Mouse (Mus musculus): ENCODE measurements around the gene Ggnbp2.
A peak's percentile ranks its signal among the peaks of the same experiment; 100 is the strongest.
"Not testable (repeated sequence)": the region's sequence is repeated elsewhere in the genome, so short reads cannot be mapped to it uniquely, and the experiment has no call there.

Gene Ggnbp2

DNA sequence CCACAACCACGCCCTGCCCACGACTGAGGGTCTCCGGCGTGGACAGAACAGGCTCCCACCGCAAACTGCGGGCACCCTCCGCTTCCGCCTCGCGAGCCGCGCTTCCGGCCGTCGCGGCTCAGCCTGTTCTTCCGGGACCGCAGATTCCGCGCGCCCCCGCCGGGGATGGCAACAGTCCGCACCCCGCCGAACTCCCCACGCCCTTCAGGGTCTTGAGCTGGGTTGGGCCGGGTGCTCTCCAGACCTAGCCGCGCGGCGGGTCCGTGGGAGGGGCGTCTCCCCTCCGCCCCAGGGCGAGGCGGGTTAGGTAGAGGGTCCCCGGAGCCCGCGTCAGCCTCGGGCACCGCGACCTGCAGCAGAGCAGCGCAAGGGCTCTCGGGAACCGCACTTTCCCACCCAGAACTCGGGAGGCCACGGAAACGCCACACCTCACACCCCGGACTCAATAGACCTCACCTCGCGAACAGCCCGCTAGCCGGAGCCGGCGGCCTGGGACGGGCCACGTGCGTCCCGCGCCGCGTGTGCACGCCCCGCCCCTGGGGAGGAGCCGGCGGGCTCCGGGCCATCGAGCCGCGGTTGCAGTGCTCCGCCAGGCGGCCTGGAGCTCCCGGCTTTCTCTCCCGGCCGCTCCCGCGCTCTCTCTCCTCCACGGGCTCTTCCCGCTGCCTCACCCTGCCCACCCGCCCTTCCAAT, 9.3 kb upstream of the Ggnbp2 start, which contains the start of the genes Myo19 and Pigw:
TSS of gene Myo19 (plus strand) at position 377 of the 693 bp plus-strand sequence.
TSS of gene Pigw (minus strand) at position 514 of the 693 bp plus-strand sequence.
- DNase-seq (ENCODE audit: low spot score): peak; percentile 85

DNA sequence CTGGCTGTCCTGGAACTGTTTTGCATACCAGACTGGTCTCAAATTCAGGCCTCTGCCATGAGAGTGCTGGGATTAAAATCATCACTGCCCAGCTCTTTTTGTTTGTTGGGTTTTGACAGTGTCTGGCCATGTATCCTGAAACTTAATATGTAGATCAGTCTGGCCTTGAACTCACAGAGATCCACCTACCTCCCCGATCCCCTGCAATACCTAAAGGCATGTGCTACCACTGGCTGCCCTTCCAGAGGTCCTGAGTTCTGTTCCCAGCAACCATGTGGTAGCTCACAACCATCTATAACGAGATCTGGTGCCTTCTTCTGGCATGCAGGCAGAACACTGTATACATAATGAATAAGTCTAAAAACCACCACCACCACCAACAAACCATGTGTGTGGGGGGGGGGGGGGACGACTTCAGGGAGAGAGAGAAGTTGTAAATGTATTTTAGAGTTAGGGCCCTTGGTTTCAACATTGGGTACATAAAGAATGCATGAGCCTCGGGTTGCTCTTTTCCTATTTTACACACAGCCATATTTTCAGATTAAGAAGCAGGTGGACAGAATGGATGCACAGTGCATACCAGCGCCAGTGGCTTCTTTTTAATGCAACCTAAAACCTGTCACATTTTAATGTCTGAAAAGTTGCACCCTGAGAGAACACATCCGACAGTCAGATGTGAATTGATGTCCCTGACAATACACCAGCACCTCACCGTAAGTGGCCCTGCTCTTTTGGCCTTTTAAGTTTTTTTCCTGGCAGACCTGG, 8.6 kb upstream of the Ggnbp2 start:
- DNase-seq (ENCODE audit: low spot score): no peak

DNA sequence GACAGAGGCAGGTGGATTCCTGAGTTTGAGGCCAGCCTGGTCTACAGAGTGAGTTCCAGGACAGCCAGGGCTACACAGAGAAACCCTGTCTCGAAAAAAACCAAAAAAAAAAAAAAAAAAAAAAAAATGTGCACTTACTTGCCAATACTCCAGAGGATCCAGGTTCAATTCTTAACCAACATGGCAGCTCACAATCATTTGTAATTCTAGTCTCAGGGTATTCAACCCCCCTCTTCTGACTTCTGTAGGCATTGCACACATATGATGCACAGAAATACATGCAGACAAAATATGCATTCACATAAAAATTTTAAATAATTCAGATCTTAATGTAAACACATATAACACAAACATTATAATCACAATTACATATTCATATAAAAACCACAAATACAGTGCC, 5.4 kb upstream of the Ggnbp2 start:
- not testable (repeated sequence) for DNase-seq (ENCODE audit: low spot score)

DNA sequence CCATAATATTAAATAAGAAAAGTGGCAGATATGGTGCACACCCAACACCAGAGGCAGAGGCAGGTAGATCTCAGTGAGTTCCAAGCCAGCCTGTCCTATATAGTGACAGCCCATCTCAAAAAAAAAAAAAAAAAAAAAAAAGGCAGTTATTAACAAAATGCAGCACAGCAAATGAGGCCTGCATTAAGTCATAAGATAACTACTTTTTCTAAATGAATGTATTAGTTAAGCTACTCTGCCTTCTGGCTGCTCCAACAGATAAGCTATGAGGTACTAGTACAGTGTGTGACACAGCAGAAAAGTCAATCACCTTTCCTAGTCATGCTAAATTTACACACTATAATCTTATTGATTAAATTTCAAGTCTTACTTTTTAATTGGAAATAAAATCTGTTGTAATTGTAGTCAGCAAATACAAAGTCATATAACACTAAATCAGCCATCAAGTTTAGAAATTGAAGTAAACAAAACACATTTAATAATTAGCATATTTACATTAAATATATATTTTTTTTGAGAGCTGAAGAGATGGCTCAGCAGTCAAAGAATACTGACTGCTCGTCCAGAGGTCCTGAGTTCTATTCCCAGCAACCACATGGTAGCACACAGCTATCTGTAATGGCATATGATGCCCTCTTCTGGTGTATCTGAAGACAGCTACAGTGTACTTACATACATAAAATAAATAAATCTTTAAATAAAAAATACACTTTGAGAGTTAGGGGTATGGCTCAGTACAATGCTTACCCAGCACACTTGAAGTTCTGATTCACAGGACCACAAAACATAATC, 2.6 kb upstream of the Ggnbp2 start:
- DNase-seq (ENCODE audit: low spot score): no peak

GRCm38 (mm10) chr11:84871548-84872069, 992 bp upstream of the Ggnbp2 start:
- DNase-seq (ENCODE audit: low spot score): no peak

DNA sequence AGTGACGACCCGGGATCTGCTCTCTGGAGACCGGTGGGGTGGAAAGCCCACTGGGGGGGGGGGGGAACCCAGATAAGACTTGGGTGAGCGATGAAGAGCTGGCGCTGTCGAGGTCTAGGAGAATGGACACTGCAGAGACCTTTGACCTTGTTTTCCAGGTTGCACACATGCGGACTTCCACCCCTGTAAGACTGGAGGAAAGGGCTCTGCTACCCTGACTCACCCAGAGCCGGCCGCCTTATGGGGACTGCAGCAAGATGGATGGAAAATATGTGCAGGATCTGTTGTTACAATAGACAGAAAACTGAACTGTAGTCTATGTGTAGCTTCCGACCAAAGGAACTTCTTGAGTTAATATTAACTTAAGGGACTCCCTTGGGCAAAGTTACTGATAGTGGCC, 429 bp upstream of the Ggnbp2 start:
- DNase-seq (ENCODE audit: low spot score): no peak

DNA sequence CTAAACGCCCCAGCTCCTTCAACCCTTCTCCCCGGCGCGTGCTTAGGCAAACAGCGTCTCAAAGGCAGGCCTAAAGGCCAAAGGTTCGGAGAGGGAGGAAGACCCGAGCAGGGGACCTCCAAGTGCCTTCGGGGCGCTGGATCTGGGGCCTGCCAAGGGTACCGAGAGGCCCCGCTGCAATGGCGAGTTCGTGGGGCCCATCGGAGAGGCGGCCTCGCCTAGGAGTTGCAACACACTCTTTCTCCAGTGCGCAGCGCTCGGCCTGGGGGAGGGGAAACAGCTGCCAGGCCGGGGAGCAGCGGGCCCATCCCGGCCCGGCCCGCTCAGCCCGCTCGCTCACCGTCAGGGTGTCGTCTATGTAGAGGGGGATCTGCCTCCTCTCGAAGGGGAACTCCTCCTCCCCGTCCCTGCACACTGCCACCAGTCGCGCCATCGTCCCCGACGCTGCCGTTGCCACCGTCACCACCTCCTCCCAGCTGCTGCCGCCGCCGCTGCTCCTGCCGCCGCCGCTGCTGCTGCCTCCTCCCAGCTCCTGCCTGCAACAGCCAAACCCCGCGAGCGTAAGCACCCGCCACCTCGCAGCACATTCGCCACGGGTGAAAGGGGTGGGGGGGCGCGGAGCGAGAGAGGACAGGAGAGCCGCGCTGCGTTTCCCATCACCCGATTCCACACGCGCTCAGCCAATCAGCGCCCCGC, 932 bp downstream of the Ggnbp2 start:
- DNase-seq (ENCODE audit: low spot score): peak; percentile 95

GRCm38 (mm10) chr11:84868786-84869259, 1.8 kb downstream of the Ggnbp2 start:
- DNase-seq (ENCODE audit: low spot score): no peak

DNA sequence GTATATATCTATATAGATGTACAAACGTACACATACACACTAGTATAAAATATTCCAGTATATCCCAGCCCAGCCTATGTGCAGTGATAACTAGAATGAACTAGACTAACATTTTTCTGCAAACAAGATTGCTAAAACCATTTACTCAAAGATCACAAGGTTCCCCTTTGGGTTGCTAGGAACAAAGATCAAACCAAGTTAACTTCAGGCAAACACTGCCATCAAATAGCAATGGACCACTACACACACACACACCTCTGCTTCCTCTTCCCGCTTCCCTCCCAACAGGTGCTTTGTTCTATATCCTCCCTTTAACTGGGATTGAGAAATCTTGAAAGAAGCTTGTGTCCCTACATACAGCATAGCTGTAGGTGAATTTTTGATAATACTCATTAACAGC, 3.0 kb downstream of the Ggnbp2 start:
- no peak for DNase-seq (ENCODE audit: low spot score)

DNA sequence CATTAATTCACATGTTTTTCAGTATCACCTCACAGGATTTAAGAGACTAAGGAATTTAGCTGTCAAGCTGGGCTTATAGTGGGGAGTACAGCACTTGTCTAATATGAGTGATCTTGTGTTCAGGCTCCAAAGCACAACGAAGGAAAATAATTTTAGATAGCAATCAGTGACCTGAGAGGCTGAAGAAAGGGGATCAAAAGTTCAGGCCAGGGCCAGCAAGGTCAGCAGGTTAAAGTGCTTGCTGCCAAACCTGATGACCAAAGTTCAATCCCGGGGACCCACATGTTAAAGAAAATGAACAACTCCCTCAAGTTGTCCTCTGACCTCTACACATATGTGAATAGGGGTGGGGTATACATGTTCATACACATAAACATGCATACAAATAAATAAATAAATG, 5.3 kb downstream of the Ggnbp2 start:
- DNase-seq (ENCODE audit: low spot score): no peak

DNA sequence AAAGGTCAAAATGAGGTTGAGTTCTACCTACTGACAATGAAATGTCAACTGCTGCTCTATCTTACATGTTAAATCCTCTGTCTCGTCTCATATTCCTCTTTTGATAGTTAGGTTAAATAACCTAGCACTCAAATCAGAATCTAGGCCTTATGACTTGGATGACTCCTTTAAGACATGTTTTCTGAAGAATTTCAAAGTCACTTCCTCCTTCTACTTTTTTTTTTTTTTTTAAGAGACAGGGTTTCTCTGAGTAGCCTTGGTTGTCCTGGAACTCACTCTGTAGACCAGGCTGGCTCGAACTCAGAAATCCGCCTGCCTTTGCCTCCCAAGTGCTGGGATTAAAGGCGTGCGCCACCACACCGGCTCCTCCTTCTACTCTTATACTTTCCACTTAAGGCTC, 15.3 kb downstream of the Ggnbp2 start:
- no peak for DNase-seq (ENCODE audit: low spot score)

- DNase-seq (ENCODE audit: low spot score): no peak
These were observed 23.0 kb downstream of the Ggnbp2 start for GRCm38 (mm10) chr11:84847475-84848090.

GRCm38 (mm10) chr11:84846741-84847474, 23.7 kb downstream of the Ggnbp2 start:
- no peak for DNase-seq (ENCODE audit: low spot score)

DNA sequence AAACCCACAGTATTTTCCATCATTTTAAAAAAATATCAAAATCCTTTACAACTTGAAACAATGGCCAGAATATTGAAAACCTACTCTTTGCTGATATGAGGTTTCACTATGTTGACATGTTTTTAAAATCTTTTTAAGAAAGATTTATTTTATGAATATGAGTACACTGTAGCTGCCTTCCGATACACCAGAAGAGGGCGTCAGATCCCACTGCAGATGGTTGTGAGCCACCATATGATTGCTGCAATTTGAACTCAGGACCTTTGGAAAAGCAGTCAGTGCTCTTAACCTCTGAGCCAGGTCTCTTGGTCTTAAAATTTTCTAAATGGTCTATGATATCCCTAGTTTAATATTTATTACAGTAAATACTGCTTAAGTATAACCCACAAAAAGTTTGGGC, 31.3 kb downstream of the Ggnbp2 start:
- DNase-seq (ENCODE audit: low spot score): no peak

DNA sequence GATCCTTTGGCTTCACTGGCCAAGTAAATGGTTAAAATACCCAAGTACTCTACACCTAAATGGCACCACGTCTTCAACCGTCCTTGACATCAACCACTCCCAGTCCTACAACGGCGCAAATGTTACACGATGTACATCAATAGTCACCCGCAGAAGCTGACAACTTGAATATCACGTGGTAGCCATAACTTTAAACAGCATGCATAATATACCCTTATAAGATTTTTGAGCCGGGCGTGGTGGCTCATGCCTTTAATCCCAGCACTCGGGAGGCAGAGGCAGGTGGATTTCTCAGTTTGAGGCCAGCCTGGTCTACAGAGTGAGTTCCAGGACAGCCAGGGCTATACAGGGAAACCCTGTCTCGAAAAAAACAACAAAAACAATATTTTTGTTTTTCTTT, 41.1 kb downstream of the Ggnbp2 start:
- not testable (repeated sequence) for DNase-seq (ENCODE audit: low spot score)

DNA sequence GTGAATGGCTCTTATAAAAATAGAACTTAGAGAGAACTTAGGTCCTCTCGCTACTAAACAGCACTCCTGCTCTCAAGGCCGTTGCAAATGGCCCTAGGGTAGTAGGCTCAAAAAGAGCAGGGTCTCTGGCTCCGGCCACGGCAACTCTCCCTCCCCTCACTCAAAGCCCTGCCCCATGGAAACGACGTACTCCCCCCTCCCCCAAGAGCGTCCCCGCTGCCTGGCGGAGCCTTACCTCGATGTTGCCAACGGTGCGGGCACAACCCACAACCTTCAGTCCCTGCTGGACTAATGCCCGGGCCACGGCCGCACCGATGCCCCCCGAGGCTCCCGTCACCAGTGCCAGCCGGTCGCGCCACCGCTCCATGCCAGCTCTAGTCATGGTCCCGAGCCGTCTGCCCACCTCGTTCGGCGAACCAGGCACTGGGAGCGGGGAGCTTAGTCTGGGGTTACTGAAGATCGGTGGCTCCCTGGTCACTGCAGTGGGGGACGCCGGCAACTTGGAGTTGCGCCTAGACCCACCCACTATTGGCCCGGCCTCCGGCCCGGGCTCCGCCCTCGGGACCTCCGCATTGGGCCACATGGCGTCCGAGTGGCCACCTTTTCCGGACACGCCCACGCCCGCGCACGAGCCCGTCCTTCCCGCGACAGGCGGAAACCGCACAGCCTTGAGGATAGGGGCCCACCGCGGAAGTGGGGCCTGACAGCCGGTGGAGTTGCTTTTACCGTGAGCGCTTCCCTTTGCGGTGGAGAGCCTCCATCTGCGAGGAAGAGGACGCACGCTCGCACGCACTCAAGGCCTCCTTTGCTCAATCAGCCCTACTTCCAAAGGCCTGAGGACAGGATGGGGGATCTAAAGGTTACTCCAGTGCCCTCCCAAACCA, 41.9 kb downstream of the Ggnbp2 start, which contains the start of gene Dhrs11:
TSS of gene Dhrs11 (minus strand) at position 479 of the 884 bp plus-strand sequence.
- DNase-seq (ENCODE audit: low spot score): peak; percentile 95

DNA sequence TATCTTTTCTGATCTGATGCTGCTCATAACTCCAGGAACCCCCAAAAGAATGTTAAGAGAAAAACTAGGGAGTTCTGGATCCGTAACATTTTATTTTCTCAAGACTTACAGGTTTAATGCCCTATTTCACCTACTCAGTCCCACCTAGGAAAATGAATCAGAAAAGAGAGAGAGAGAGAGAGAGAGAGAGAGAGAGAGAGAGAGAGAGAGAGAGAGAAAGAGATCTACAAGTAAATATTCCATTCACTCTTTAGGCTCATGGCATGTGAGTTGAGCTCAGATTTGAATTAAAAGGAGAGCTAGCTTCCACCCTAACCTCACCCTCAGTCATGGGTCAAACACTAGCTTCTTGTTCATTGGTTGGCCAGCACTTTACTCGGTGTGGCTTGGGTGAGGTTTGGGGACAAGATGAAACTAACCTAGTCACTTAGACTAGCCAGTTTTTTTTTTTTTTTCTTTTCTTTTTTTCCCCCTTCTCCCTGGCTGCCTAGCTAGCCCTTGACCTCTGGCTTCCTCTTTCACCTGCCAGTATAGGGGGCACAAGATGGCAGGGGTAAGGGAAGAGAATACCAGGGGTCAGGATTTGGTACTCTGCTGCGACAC, 42.6 kb downstream of the Ggnbp2 start:
- DNase-seq (ENCODE audit: low spot score): no peak

DNA sequence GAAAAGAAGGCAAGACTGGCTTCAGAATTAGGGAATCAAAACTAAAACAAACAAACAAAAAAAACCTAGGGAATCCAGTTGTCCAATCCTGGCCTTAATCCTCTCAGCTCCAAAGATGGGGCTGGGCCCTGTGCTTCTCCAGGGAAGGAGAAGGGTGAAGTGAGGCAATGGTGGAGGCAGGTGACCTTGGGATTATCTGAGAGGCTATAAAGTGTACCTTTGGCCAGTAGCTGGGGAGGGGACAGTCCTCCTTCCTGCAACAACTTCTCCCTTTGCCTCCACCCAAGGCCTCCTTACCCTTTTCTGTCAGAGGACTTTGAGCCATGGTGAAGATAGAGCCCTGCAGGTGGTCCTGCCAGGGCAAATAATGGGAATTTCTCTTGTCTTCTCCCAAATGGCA, 43.1 kb downstream of the Ggnbp2 start:
- no peak for DNase-seq (ENCODE audit: low spot score)

GRCm38 (mm10) chr11:84826185-84826584, 44.4 kb downstream of the Ggnbp2 start:
- DNase-seq (ENCODE audit: low spot score): peak; percentile 65

Measured in ovary, postnatal 36 days (tissue).